8 mouse cellular contexts compared by ENCODE assay signal in the genomic region with DNA sequence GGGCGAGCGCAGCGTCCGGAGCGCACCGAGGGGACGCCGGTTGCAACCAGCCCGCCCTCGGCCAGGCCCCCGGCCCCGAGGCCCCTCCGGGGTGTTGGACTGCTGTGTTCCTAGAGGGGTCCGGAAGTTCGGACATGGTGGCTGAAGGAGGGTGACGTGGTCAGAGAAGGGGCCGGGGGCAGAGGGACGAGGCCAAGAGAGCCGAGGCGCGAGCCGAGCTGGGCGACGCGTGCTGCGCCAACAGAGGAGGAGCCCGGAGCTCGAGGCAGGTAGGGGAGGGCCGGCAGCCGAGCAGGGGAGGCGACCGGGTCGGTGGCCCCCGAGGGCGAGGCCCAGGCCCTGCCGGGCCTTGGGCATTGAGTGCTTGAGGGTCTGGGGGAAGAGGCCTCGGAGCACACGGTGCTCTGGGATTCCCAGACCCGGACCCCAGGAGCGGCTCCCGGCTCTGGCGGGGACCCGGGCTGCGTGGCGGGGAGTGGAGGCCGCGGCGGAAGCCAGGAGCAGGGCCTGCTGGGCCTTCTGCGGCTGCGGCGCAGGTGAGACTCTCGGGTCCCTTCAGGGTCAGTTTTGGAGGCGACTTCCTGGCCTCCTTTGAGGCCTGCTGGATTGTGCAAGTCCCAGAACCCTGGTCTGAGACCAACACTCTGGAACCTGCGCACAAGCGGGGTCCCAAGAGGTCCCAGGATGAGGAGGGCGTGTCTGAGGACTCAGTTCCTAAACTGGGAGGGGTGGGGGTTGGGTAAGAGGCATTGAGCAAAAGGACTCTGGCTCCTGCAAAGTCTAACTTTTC. TPM values are rescaled to one million over a fixed set of nuclear protein-coding genes. Genes with fewer than 3 reads are reported as not detected.
DNase-seq lines count a peak whose midpoint lies in the region; ATAC-seq and TF ChIP-seq lines count a peak whose summit lies in the region.

No protein-coding gene starts in this region.

- TF ChIP-seq CTCF in lung, embryonic 14.5 days (IDR thresholded peaks at IDR 0.05; ENCODE audit: low read depth) = no peak

- under 1% methylated on average over 55 of the region's 56 CpGs for WGBS in lung, embryonic 14.5 days
- under 1% methylated on average over 54 of the region's 56 CpGs for WGBS in forebrain, embryonic 12.5 days
- 2% methylated on average over 31 of the region's 56 CpGs for WGBS in limb, embryonic 14.5 days
- under 1% methylated on average over 56 of the region's 56 CpGs for WGBS in stomach, embryonic 15.5 days

- H3K9ac ChIP-seq in lung, embryonic 14.5 days = no peak overlapping the region; the same call in 1 of the 2 replicates
- H3K9ac ChIP-seq in forebrain, embryonic 12.5 days = peak overlapping the region; percentile 89
- H3K9ac ChIP-seq in limb, embryonic 14.5 days (ENCODE audit: low read depth, low read length, severe bottlenecking) = no peak overlapping the region
- no peak overlapping the region for H3K9ac ChIP-seq in stomach, embryonic 15.5 days

- peaks cover 99% of the 10 kb centered on the region for H3K27me3 ChIP-seq in lung, embryonic 14.5 days (ENCODE audit: insufficient read depth, low read length)
- H3K27me3 ChIP-seq in forebrain, embryonic 12.5 days = peaks cover 96% of the 10 kb centered on the region
- H3K27me3 ChIP-seq in limb, embryonic 14.5 days (ENCODE audit: control insufficient read depth, insufficient read depth, low read length) = peaks cover 99% of the 10 kb centered on the region
- peaks cover 98% of the 10 kb centered on the region for H3K27me3 ChIP-seq in stomach, embryonic 15.5 days (replicated peaks)

- peak overlapping the region; percentile 40 for H3K4me3 ChIP-seq in lung, embryonic 14.5 days (ENCODE audit: low read depth, low read length)
- H3K4me3 ChIP-seq in forebrain, embryonic 12.5 days (replicated peaks) = peak overlapping the region; percentile 66
- H3K4me3 ChIP-seq in limb, embryonic 14.5 days (replicated peaks; ENCODE audit: low read length) = peak overlapping the region; percentile 37
- H3K4me3 ChIP-seq in stomach, embryonic 15.5 days (replicated peaks) = peak overlapping the region; percentile 38

- ATAC-seq in lung, embryonic 14.5 days (ENCODE audit: insufficient read depth) = peak; percentile 11; the same call in 1 of the 2 replicates
- peak; percentile 9 for ATAC-seq in forebrain, embryonic 12.5 days (ENCODE audit: low FRiP score)
- no peak for ATAC-seq in limb, embryonic 14.5 days (ENCODE audit: low FRiP score, low read depth)
- 0 out of 2 replicates have a peak, but pooled peaks have one; percentile 19 for ATAC-seq in stomach, embryonic 15.5 days (ENCODE audit: insufficient read depth, low FRiP score, low read depth)
- ATAC-seq in erythroblast, adult 5-6 weeks (replicated peaks; ENCODE audit: low FRiP score, poor library complexity, severe bottlenecking) = no peak

- H3K4me2 ChIP-seq in lung, embryonic 14.5 days = peak overlapping the region; percentile 67
- H3K4me2 ChIP-seq in forebrain, embryonic 12.5 days = peak overlapping the region; percentile 67
- peak overlapping the region; percentile 58 for H3K4me2 ChIP-seq in limb, embryonic 14.5 days (replicated peaks; ENCODE audit: low read depth, low read length, severe bottlenecking)
- H3K4me2 ChIP-seq in stomach, embryonic 15.5 days = peak overlapping the region; percentile 60

- H3K36me3 ChIP-seq in lung, embryonic 14.5 days (ENCODE audit: insufficient read depth) = no peaks in the 10 kb centered on the region
- peaks cover 14% of the 10 kb centered on the region for H3K36me3 ChIP-seq in forebrain, embryonic 12.5 days (replicated peaks)
- no peaks in the 10 kb centered on the region for H3K36me3 ChIP-seq in limb, embryonic 14.5 days (ENCODE audit: control insufficient read depth, insufficient read depth, low read length)
- H3K36me3 ChIP-seq in stomach, embryonic 15.5 days = no peaks in the 10 kb centered on the region

- no peaks in the 10 kb centered on the region for H3K4me1 ChIP-seq in lung, embryonic 14.5 days (ENCODE audit: insufficient read depth)
- H3K4me1 ChIP-seq in forebrain, embryonic 12.5 days = peaks cover 57% of the 10 kb centered on the region
- peaks cover 24% of the 10 kb centered on the region for H3K4me1 ChIP-seq in limb, embryonic 14.5 days (ENCODE audit: control insufficient read depth, insufficient read depth, low read length)
- peaks cover 38% of the 10 kb centered on the region for H3K4me1 ChIP-seq in stomach, embryonic 15.5 days

- H3K9me3 ChIP-seq in lung, embryonic 14.5 days (ENCODE audit: low read depth, low read length) = no peaks in the 10 kb centered on the region
- no peaks in the 10 kb centered on the region for H3K9me3 ChIP-seq in forebrain, embryonic 12.5 days
- no peaks in the 10 kb centered on the region for H3K9me3 ChIP-seq in limb, embryonic 14.5 days (ENCODE audit: control insufficient read depth, low read length)
- H3K9me3 ChIP-seq in stomach, embryonic 15.5 days = no peaks in the 10 kb centered on the region

- DNase-seq in lung, embryonic 14.5 days = no peak
- DNase-seq in lung, postnatal 25 days (ENCODE audit: low spot score) = no peak
- DNase-seq in limb, embryonic 14.5 days (ENCODE audit: low spot score) = no peak
- no peak for DNase-seq in gastrocnemius, adult 18-20 months (ENCODE audit: low spot score)
- no peak for DNase-seq in cerebellum, adult 11-12 months

- H3K27ac ChIP-seq in lung, embryonic 14.5 days (ENCODE audit: low read depth) = no peak overlapping the region
- peak overlapping the region; percentile 91 for H3K27ac ChIP-seq in forebrain, embryonic 12.5 days
- no peak overlapping the region for H3K27ac ChIP-seq in limb, embryonic 14.5 days (replicated peaks; ENCODE audit: low read depth, low read length)
- no peak overlapping the region for H3K27ac ChIP-seq in stomach, embryonic 15.5 days

- TF ChIP-seq POLR2A in limb, embryonic 14.5 days (IDR thresholded peaks at IDR 0.05; ENCODE audit: borderline replicate concordance, extremely low read depth, insufficient read depth, insufficient read length) = no peak

RNA-seq across cellular contexts. Expression of a gene that starts 0.4 kb away (rescaled TPM):
- 0.05 TPM in 2 replicates for polyA plus RNA-seq in lung, embryonic 14.5 days (2014; fragmentation: Nextera tagmentation; extraction: Ambion mirVana)
- polyA plus RNA-seq in forebrain, embryonic 12.5 days (2016; fragmentation: Nextera tagmentation; extraction: Ambion mirVana) = 8.5 and 9.7 TPM in 2 replicates
- polyA plus RNA-seq in limb, embryonic 14.5 days (2012; rRNA removed) = 0.82 and 1.2 TPM in 2 replicates
- polyA plus RNA-seq in limb, embryonic 14.5 days (2014; fragmentation: Nextera tagmentation; extraction: Ambion mirVana) = not detected in 2 replicates
- 0.09 TPM in 1 of 2 replicates, not detected in the other for polyA plus RNA-seq in stomach, embryonic 15.5 days (2015; fragmentation: Nextera tagmentation; extraction: Ambion mirVana)
- under 1 TPM; 0.07 TPM for total RNA-seq in gastrocnemius, adult 18-20 months (2021)
- not detected in 2 replicates for total RNA-seq in erythroblast, adult 5-6 weeks (2015; ENCODE audit: low replicate concordance)
- 0.51 TPM in 1 of 2 replicates, not detected in the other for total RNA-seq in erythroblast, adult 5-6 weeks (2017; ENCODE audit: low replicate concordance)

Comparison
In these comparisons a context has a peak if more than half of its experiments do, and no peak if none do; other contexts are left out.
1. ATAC-seq: peak in lung, embryonic 14.5 days (single experiment), forebrain, embryonic 12.5 days (single experiment) and stomach, embryonic 15.5 days (single experiment); none in limb, embryonic 14.5 days (single experiment) and erythroblast, adult 5-6 weeks (single experiment).
2. Peak in every context shown above with its lines, with median percentiles within 50 percentile points of each other: H3K4me2 ChIP-seq and H3K4me3 ChIP-seq.